Mouse (Mus musculus): ENCODE measurements around the gene Ttc27.

Gene Ttc27

DNA sequence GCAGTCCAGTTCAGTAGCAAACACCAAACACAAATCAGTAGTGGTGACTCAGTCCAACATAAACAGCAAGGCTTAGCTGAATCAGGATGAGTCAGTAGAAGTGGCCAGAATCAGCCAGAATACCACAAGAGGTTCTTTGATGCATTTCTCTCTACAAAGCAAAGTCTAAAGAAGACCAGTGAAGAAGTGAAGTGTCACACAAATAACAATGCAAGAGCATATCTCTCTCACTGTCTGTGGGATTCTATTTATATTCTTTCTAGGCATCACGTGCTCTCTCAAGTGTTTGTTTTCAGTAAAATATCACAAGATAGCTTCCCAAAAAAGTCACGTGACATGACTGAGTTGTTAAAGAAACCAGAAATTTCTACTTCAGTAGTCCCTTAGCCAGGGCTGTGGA lies 102.2 kb downstream of the Ttc27 start:
- DNase-seq (ENCODE audit: low read depth, low spot score): no peak

DNA sequence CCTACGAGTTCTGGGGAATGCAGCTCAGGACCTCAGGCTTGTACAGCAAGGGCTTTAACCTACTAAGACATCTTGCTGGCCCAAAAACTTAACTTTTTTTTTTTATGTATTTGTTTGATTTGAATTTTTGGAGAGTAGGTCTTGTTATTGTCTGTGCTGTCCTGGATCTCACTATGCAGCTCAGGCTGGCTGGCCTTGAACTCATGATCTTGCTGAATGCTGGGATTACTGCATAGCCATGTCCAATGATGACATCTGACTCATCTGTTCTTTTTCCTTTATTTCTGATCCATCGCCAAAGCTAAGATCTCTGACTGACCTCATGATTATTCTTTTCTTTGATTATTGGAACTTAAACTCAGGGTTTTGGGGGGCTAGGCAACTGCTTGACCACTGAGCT lies 113.3 kb downstream of the Ttc27 start:
- no peak for DNase-seq (ENCODE audit: low read depth, low spot score)

DNA sequence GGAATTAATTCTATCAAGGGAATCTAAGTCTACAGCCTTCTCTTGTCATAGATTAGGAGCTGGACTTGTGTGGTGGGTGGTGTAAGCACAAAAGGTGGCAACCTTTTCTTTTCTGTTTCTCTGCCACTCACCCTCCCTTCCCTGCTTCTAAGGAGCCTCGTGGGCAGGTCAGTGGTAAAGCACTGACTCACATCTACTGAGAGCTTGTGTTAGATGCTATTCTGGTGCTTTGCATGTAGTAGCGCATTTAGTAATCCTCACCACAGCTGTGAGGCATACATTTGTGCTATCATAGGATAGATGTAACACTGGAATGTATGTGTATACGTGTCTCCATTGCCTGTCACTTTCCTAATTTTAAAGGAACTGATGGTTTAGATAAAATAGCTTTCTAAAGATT lies 124.2 kb downstream of the Ttc27 start:
- DNase-seq (ENCODE audit: low read depth, low spot score): no peak

DNA sequence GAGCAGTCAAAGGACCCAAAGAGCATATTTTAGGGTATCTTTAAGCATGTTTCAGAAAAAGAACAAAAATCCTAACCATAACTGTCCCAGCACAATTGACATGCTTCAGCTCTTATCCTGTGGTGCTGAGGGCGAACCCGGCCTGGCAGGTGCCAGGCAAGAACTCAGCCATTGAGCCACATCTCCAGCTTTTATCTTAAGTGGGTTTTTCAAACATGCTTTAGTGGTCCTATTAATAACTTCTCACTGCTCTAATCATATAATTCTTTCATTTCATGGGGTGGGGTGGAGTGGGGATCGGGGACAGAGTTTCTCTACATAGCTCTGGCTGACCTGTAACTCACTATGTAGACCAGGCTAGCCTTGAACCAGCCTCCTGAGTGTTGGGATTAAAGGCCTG lies 125.1 kb downstream of the Ttc27 start:
- no peak for DNase-seq (ENCODE audit: low read depth, low spot score)

DNA sequence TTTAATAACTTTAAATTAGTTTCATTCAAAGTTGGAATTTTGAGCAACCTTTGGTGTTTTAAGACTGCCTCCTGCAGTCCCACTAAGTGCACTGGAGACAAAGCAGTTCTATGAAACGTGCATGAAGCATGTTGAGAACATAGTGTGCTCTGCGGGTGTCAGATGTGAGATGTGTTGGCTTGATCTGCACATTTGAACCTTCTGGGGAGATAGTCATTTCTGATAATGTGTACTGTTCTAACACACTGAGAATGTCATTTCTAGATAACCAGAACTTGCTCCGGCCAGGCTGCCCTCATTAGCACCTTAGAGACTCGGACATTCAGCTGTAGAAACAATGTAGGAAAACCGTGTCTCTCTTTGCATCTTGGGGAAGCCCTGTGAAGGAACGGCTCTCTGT lies 126.0 kb downstream of the Ttc27 start:
- no peak for DNase-seq (ENCODE audit: low read depth, low spot score)

DNA sequence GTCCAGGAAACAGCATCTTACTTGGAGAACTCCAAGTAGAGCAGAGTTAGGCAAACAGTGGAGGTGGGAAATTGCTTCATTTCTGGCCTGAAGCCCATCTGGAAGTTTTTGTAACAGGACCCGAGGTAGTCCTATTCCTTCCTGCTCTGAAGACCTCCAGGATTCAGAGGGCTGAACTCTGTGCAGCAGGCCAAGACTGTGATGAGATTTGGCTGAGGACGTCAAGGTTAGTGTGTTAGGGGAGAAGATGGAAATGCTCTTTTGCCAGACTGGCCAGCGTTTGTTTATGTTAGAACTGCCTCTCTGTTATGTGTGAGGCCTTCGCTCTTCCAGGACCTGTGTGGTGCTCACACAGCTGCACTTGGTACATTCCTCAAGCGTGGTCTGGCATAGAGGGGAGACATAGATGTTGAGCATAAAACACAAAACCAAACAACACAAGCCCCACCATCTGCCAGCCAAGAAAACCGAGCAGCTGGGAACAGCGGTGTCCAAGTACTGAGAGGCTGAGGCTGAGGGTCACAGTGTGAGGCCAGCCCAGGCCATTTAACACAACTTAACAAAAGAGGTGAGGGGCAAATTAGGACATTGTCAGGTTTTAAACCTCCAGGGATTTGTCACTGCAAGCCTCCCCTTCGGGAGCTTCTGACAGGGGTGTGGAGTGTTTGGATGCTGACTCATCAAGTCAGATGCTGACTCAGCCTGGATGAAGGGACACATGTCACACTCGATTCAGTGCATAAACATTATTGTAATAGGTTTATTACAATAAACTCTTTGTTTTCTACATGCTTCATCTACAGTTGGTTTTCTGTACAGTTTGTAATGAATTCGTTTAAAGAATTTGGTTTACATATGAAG lies 128.7 kb downstream of the Ttc27 start:
- no peak for DNase-seq (ENCODE audit: low read depth, low spot score)

DNA sequence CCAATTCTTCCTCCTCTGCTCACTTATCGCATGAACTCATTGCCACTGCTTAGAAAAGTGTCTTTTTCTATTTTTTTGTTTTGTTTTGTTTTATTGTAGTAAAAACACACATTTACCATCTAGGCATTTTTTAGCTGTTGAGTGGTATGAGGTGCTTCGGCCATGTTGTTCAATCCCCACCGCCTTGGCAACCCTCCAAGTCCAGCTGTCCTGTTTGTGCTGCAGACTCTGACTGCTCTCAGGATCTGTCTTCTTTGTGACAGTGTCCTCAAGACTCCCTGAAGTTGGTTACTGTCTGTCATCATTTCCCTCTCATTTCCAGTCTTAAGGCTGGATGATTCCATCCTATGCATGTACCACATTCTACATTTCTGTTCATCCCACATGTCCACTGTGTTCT lies 132.7 kb downstream of the Ttc27 start:
- no peak for DNase-seq (ENCODE audit: low read depth, low spot score)

DNA sequence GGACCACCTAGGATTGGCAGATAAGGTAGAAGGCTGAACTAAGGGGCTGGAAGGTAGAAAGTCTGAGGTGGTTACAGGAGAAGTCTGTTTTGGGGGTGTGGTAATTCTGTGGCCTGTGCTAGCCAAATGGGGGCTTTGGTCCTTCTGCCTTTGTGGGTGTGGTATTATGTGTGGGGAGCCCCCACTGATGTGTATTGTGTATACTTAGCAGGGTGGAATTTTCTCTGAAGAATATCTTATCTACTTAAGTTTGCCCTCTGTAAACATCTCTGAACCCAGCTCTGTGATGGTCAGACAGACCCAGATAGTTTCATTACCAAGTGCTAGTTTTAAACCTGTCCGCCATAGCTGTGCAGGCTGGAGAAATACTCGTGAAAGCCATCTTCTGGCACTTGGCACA lies 141.8 kb downstream of the Ttc27 start:
- DNase-seq (ENCODE audit: low read depth, low spot score): no peak

DNA sequence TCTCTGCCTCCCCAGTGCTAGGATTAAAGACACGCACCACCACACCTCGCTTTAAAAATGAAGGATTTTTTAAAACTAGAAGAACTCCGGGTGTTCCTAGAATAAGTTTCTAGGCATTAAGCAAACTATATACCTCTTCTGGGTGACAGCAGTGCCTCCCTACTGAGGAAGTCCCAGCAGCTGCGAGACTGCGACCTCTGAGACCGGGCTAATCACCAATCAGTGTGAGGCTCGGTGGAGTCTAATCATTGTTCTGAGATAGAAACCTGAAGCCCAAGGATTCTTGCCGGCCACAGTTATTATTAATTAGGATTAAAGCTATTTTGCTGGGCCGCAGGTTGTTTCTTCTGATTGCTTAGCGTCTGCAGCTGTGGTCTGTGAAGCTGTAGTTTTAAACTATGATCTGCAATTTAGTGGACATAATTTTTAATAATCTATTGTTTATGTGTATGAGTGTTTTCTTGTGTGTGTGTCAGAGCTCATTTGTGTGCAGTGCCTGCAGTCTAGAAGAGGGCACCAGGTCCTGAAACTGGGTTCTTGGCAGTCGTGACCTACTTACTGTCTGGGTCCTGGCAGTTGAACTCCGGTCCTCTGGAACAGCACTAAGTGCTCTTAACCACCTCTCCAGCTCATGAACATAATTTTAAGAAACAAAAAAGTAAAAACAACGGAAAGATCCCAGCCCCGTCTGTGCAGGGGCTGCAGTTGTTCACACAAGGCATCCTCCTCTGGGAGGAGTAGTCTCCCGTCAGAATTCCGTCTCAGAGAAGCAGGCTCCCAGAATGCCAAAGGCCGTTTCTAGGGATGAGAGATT lies 142.9 kb downstream of the Ttc27 start:
- DNase-seq (ENCODE audit: low read depth, low spot score): no peak

DNA sequence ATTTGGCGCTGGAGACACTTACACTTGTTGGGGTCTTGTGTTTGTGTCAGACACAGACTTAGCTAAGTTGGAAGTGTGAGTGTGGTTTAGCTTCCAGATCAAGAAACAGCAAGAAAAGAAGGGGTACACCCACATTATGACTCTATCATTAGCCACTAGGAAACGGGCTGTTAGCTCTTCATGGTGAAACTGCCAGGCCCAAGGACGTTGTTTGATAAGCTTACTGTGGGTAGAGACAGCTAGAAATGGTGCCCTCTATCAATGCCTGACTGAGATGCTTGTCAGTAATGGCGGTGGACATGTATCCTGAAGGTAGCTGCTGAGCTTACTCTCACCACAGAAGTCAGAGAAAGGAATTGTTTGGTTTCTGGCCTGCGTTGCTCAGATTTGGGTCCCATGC lies 146.3 kb downstream of the Ttc27 start:
- no peak for DNase-seq (ENCODE audit: low read depth, low spot score)

DNA sequence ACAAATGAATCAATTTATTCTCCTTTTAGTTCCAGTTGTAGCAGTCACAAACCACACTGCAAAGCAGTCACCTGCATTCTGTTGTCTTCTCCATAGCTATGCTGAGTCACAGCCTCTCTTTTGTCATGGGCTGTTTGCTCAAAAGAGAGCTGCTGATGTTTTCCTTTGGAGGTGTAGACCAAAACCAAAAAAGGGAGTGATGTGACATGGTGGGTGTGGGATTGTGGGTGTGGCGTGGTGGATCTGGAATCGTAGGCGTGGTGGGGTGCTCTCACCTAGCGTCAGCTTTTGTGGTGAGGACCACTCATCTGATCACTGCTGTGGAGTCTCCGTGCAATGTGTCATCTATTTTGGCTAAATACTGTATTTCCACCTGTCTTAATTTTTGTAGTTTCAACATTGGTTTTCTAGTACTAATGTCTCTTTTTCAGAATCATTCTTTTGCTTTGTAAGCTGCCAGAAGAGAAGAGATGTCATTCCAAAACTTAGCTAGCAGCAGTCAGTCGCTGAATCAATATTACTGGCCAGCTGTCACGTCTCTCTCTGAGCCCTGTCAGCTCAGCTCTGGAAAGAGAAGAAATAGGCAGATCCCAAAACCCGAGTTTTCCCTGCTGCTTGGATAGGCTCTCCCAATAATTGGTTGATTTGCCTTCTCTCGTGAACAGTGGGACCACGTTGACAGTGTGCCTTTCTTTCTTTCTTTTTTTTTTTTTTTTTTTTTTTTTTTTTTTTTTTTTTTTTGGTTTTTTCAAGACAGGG lies 147.4 kb downstream of the Ttc27 start:
- DNase-seq (ENCODE audit: low read depth, low spot score): no peak

DNA sequence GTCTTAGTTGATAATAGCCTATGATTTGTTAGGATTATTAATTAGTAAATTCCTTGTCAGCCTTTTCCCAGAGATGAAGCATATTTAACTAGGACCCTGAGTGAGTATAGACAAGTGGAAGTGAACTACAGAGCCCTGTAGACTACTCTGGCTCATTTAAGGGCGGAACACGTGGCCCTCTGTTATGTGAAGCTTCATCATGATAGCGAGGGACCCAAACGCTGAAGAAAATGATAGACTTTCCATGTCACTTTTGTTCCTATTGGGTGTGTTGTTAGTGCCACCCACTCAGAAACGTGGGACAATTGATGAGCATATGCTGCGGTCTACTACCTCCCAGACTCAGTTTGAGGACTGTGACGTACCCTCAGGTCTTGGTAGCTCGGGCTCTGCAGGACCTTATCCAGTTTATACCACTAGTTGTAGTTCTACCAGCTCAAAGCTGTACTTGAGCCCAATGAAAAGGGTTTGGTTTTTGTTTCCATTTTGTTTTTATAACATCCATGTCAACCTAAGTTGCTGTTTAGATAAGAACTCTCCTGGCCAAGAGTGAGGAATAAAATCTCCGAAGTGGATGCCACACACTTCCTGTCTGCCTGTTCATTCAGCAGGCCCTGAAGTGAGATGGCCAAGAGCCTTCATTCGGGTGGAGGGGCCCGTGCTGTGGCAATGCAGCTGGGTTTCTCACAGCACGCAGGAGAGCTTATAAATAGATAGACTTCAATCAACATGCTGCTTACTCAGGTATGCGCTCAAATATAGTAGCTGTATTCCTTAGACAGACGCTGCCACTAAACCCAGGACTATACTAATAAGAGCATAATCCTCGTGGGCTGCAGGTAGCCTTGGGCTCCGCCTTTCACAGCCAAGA lies 148.4 kb downstream of the Ttc27 start:
- no peak for DNase-seq (ENCODE audit: low read depth, low spot score)

DNA sequence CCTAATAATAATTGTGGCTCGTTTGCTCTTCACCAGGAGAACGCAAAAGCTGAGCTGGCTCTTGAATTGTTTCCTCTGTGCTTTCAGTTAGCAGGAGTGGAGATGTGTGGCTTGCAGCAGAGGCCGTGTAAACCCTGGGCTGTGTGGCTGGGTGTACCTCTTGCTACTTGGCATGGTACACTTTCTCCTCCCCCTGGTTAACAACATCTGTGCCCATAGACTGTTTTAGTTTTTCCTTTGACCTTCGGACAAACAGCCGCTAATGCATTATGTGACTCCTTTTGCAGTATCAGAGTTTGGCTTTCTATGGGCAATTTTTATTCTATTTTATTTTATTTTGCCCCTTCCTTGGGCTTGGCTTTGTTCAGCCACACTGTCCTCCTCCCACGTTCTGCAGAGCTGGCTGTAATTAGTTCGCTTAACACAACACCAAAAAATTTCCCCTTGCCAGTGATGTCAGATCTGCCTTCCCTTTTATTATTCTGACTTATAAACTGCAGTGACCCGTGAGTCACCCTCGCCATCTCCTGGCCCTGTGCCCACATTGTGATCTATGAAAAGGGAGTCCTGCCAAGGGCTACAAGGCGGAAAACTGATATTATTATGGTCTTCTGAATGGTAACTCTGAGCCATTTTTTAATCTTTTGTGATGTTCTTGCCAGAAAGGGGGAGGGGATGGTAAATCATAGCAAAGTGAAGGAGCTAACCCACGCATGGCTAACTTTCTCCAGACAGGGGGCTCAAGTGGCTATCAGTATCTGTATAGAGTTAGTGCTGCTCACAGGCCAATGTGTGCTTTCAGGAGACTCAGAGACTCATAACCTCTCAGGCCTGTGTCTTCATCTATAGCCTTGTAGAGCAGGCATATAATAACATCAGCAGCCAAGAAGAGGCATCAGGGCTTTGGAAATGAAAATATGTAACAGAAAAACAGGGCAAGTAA lies 149.3 kb downstream of the Ttc27 start:
- no peak for DNase-seq (ENCODE audit: low read depth, low spot score)

DNA sequence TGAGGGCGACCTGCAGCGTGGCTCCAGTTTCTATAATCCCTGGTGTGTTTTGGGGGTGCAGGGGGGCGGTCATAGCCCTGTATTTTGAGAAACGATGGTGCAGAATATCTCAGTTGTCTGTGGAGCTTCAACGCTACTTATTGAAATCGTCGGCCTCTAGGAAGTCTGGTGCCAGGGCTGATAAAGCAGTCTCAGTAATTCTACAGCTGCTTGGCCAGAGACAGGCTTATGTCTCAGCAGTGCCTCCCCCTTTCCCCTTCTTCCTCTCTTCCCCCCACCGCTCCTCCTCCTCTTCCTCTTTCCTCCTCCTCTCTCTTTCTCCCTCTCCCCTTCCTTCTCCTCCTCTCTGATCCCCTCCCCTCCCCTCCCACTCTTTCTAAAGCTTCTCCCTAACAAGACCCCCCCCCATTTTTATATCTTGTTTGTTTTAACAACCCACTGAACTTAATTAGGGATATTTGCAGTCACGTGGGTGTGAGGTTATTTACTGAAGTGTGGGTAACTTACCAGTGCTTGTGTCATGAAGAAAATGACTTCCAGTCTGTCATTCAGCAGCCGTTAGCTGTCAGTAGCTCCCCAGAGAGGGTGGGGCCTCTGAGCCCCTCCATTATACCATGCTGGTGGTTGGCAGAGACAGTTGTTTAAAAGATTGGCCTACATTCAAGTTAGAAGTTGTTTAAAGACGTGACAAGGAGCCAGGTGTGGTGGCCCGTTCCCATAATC lies 150.8 kb downstream of the Ttc27 start:
- DNase-seq (ENCODE audit: low read depth, low spot score): no peak

DNA sequence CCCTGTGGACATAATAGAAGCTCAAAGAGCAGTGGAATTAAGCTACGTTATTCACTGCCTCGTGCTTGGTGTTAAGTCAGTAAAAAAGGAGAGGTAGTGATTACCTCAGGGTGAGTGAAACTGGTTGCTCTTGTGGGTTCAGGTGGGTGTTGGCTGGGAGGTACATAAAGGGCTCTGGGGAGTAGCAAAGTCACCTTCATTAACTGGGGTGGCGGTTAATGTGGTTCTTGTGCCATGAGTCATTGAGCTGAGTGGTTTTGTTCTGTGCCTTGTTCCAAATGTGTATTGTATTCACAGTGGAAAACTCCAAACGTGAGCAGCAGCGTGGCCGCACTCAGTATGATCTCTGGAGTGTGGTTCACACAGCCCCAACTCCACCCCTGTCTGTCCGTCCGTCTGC lies 152.0 kb downstream of the Ttc27 start:
- DNase-seq (ENCODE audit: low read depth, low spot score): no peak

DNA sequence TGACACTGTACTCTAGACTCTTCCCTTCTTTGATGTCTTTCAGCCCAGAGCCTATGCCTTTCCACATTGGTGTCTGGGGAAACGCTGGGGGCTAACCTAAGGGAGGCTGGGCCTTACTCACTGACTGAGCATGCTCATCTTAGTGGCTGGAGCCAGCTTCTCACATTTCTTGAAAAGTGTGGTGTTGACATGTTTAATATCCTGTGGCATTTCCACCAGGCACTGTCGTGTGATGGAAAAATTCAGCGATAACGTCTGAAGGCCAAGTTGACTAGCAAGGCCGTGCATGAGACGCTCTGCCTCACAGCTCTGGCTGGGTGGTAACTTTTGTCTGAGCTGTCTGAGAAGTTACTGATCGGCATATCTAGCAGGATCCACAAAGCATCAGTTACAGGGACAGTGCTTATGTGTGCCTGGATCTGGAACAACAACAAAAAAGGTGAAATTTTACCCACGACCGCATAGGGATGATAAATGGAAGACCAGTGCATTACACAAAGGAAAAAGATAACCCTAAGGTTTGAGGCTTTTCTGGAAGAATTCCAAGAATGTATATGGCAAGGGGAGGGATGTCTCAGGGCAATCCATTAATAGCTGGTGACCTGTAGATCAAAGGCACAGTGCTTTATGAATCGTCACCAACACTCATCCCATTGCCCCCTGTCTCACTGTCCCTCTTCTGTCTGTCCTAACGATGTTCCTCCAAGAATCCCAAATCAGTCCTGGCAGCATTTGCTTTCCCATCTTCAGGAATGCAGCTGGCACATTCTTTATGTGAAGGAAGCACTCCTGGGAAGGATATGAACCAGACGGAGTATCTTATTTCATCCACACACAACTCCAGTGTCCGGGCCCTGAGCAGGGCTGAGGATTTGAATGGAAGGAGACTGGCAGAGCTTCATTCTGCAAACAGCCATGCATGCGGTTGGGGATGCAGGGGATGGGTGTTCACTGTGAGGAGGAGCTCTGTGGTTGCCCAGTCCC lies 152.9 kb downstream of the Ttc27 start:
- DNase-seq (ENCODE audit: low read depth, low spot score): no peak

DNA sequence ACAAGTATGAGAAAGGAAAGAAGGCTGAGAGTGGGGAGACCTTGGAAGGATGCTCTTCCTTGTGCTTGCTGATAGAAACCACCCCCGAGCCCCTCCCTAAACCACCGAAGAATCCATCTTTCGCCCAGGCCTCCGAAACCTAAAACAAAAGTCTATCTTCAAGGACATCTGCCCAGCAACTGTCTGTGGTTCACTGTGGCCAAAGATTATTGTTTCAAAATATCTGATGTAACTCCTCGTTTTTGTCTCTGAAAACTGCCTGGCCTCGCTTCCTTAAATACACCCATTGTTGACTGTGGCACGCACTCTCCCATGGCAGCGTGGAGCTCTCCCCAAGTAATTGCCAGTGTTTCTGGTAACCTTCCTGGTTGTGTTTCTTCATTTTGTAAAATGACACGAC lies 155.0 kb downstream of the Ttc27 start:
- no peak for DNase-seq (ENCODE audit: low read depth, low spot score)

DNA sequence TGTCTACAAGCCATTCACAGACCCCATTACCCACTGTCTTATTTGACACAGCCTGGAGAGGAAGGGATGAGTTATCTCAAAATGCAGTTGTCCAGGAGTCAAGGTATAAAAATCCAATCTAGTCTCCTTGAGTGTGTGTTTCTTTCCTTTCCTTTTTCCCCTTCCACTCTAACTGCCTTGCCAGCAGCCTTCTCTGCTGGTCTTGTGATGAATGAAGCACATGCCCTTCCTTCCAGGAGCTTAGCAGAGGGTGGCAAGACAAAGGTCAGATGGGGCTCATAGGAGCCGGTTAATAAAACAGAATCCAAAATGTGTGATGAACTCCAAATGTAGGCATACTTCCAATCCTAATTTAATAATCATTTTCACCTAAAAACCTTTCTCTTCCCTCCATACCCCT lies 156.2 kb downstream of the Ttc27 start:
- DNase-seq (ENCODE audit: low read depth, low spot score): no peak

All from forelimb bud, embryonic 11.5 days (tissue).